ENCODE assay signal across 8 mouse cellular contexts in the genomic region with DNA sequence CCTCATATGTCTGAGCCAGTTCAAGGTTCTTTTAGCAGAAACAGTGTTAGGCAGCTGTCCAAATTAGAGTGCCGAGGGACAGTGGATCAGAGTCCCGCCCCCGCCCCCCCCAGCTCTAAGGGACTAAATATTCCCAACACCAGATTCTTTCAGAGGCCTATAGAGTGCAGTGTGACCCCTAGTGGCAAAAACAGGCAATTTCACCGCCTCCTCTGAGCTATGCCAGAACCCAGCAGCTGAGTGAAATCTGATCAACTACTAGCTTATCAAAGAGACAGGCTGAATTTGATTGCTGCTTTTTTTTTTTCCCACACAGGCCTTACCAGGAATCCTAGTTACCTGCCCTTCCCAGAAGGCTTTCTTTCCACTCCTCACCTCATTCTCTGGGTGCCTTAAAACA. TPM values are rescaled to one million over a fixed set of nuclear protein-coding genes. Genes with fewer than 3 reads are reported as not detected.
DNase-seq lines count a peak whose midpoint lies in the region; ATAC-seq lines count a peak whose summit lies in the region.
"Had no signal": no experiment of that assay in that cellular context is flagged by ENCODE, and none has a peak within 500 bp of the region (broad histone marks: within the 10 kb centered on the region; RNA-seq: fewer than 3 reads in every experiment).

No protein-coding gene starts in this region.

- H3K4me3 ChIP-seq in midbrain, embryonic 11.5 days (ENCODE audit: low read depth, low read length) = no peak overlapping the region
- H3K4me3 ChIP-seq in midbrain, embryonic 15.5 days = no peak overlapping the region
- H3K4me3 ChIP-seq: midbrain, embryonic 12.5 days had no signal

- DNase-seq in midbrain, embryonic 11.5 days (ENCODE audit: low spot score, missing footprints) = peak; percentile 82
- peak; percentile 24 for DNase-seq in T-cell, adult 2 months (ENCODE audit: low spot score)
- DNase-seq in cerebellum, postnatal 10 days = peak; percentile 73 to 77
- peak; percentile 28 to 37 for DNase-seq in gastrocnemius, postnatal 36 days
- DNase-seq in left cerebral cortex, postnatal 36 days (ENCODE audit: low spot score in 2 of 2) = peak; percentile 29 to 45
- DNase-seq in right cerebral cortex, adult 18-20 months = peak; percentile 59

- no peaks in the 10 kb centered on the region for H3K9me3 ChIP-seq in midbrain, embryonic 11.5 days (ENCODE audit: control insufficient read depth, low read length)
- no peaks in the 10 kb centered on the region for H3K9me3 ChIP-seq in midbrain, embryonic 15.5 days
- H3K9me3 ChIP-seq: midbrain, embryonic 12.5 days had no signal

- no peaks in the 10 kb centered on the region for H3K36me3 ChIP-seq in midbrain, embryonic 11.5 days (ENCODE audit: control insufficient read depth, insufficient read depth, low read length)
- no peaks in the 10 kb centered on the region for H3K36me3 ChIP-seq in midbrain, embryonic 15.5 days (replicated peaks)

- ATAC-seq in midbrain, embryonic 11.5 days (ENCODE audit: low FRiP score) = no peak
- ATAC-seq in midbrain, embryonic 15.5 days (replicated peaks) = no peak

- no peak overlapping the region for H3K9ac ChIP-seq in midbrain, embryonic 11.5 days (ENCODE audit: low read length)
- H3K9ac ChIP-seq in midbrain, embryonic 15.5 days = no peak overlapping the region
- H3K9ac ChIP-seq: midbrain, embryonic 12.5 days had no signal

- no peaks in the 10 kb centered on the region for H3K27me3 ChIP-seq in midbrain, embryonic 11.5 days (ENCODE audit: control insufficient read depth, insufficient read depth, low read length)
- no peaks in the 10 kb centered on the region for H3K27me3 ChIP-seq in midbrain, embryonic 15.5 days (replicated peaks)
- H3K27me3 ChIP-seq: midbrain, embryonic 12.5 days had no signal

- intact Hi-C loops in gastrocnemius, postnatal 36 days (cut with DNase I) = no loop called here
- intact Hi-C loops in left cerebral cortex, postnatal 36 days (cut with DNase I) = loop anchor here (5.0 to 10.0 kb wide), 2 partner anchors 129 to 281 kb away; no protein-coding TSS in a partner anchor

- WGBS in midbrain, embryonic 11.5 days = 11% methylated on average over 4 of the region's 4 CpGs
- WGBS in midbrain, embryonic 15.5 days = 13% methylated on average over 4 of the region's 4 CpGs

- no peaks in the 10 kb centered on the region; the same call in 1 of the 2 replicates for H3K4me1 ChIP-seq in midbrain, embryonic 11.5 days (ENCODE audit: control insufficient read depth, insufficient read depth, low read length)
- H3K4me1 ChIP-seq in midbrain, embryonic 15.5 days = peaks cover 8% of the 10 kb centered on the region
- H3K4me1 ChIP-seq: midbrain, embryonic 12.5 days had no signal

- H3K4me2 ChIP-seq in midbrain, embryonic 11.5 days = no peak overlapping the region
- no peak overlapping the region for H3K4me2 ChIP-seq in midbrain, embryonic 15.5 days
- H3K4me2 ChIP-seq: midbrain, embryonic 12.5 days had no signal

- H3K27ac ChIP-seq in midbrain, embryonic 11.5 days (ENCODE audit: low read depth, low read length) = no peak overlapping the region
- no peak overlapping the region for H3K27ac ChIP-seq in midbrain, embryonic 15.5 days
- H3K27ac ChIP-seq: midbrain, embryonic 12.5 days had no signal

RNA-seq across cellular contexts. Expression of a gene that starts 4.4 kb away (rescaled TPM):
- polyA plus RNA-seq in midbrain, embryonic 11.5 days (2014; fragmentation: Nextera tagmentation; extraction: Ambion mirVana) = 4.5 and 6.4 TPM in 2 replicates
- polyA plus RNA-seq in midbrain, embryonic 15.5 days (2015; fragmentation: Nextera tagmentation; extraction: Ambion mirVana) = 22.5 and 24.8 TPM in 2 replicates
- total RNA-seq in gastrocnemius, postnatal 36 days (2021) = 1 to 10 TPM; 6.6 to 7.8 TPM
- 10 to 100 TPM; 55.4 to 62.5 TPM for total RNA-seq in left cerebral cortex, postnatal 36 days (2021)

RNA-seq across cellular contexts. Expression of a gene that starts 14.7 kb away (rescaled TPM):
- polyA plus RNA-seq in midbrain, embryonic 11.5 days (2014; fragmentation: Nextera tagmentation; extraction: Ambion mirVana) = 4.2 and 4.6 TPM in 2 replicates
- polyA plus RNA-seq in midbrain, embryonic 15.5 days (2015; fragmentation: Nextera tagmentation; extraction: Ambion mirVana) = 8.7 and 9.0 TPM in 2 replicates
- 1 to 10 TPM; 3.5 to 4.0 TPM for total RNA-seq in gastrocnemius, postnatal 36 days (2021)
- 10 to 100 TPM in 1 of 2 experiments, 1 to 10 TPM in 1; 6.0 to 18.8 TPM for total RNA-seq in left cerebral cortex, postnatal 36 days (2021)

RNA-seq across cellular contexts. Expression of a gene that starts 15.8 kb away (rescaled TPM):
- polyA plus RNA-seq in midbrain, embryonic 11.5 days (2014; fragmentation: Nextera tagmentation; extraction: Ambion mirVana) = 62.5 and 66.4 TPM in 2 replicates
- polyA plus RNA-seq in midbrain, embryonic 15.5 days (2015; fragmentation: Nextera tagmentation; extraction: Ambion mirVana) = 27.7 and 28.5 TPM in 2 replicates
- total RNA-seq in gastrocnemius, postnatal 36 days (2021) = 10 to 100 TPM; 22.7 to 26.3 TPM
- 10 to 100 TPM; 11.4 to 16.4 TPM for total RNA-seq in left cerebral cortex, postnatal 36 days (2021)

RNA-seq across cellular contexts. Expression of a gene that starts 25.3 kb away (rescaled TPM):
- polyA plus RNA-seq in midbrain, embryonic 11.5 days (2014; fragmentation: Nextera tagmentation; extraction: Ambion mirVana) = 11.9 and 14.8 TPM in 2 replicates
- 76.3 and 76.8 TPM in 2 replicates for polyA plus RNA-seq in midbrain, embryonic 15.5 days (2015; fragmentation: Nextera tagmentation; extraction: Ambion mirVana)
- total RNA-seq in gastrocnemius, postnatal 36 days (2021) = under 1 TPM; 0.07 to 0.08 TPM
- 100 to 1,000 TPM; 554 to 584 TPM for total RNA-seq in left cerebral cortex, postnatal 36 days (2021)

Comparison
In these comparisons a context has a peak if more than half of its experiments do, and no peak if none do; other contexts are left out.
1. DNase-seq: peak in every context shown above with its lines; median percentile 82 in midbrain, embryonic 11.5 days; 75 in cerebellum, postnatal 10 days; 59 in right cerebral cortex, adult 18-20 months; 37 in left cerebral cortex, postnatal 36 days; 32 in gastrocnemius, postnatal 36 days; 24 in T-cell, adult 2 months.
2. RNA of a gene that starts 4.4 kb away (total RNA-seq): 55.4 to 62.5 TPM in left cerebral cortex, postnatal 36 days; 6.6 to 7.8 TPM in gastrocnemius, postnatal 36 days; every median in the first group is over 4 times any median in the second.